Mouse (Mus musculus) liver, embryonic 13.5 days (tissue): Measurements from ENCODE around the gene Trip12. TPM values are rescaled to one million over a fixed set of nuclear protein-coding genes. Genes with fewer than 3 reads are reported as not detected.

Experiments used
- ATAC-seq: fragments of 200-750 bp; cut with Nextera tagmentation; 2 replicates; pipeline ENCODE4 v1.8.0; 2017; ENCODE audit warnings: low read depth, mild to moderate bottlenecking, moderate number of reproducible peaks, moderate library complexity
- DNase-seq: peaks from one replicate; pipeline ENCODE4 v3.0.0; 2022
- H3K27ac ChIP-seq: fragments of 300-500 bp; sonication (generic); 2 replicates; pipeline ENCODE4 v1.5.1; 2015; ENCODE audit warnings: moderate library complexity, mild to moderate bottlenecking, inconsistent platforms
- H3K27me3 ChIP-seq: fragments of 300-500 bp; sonication (generic); 2 replicates; pipeline ENCODE4 v1.6.1; 2015; ENCODE audit warnings: mild to moderate bottlenecking, inconsistent platforms
- H3K36me3 ChIP-seq: fragments of 300-500 bp; sonication (generic); 2 replicates; pipeline ENCODE4 v1.6.1; 2015; ENCODE audit warnings: mild to moderate bottlenecking, inconsistent platforms
- H3K4me1 ChIP-seq: fragments of 300-500 bp; sonication (generic); replicated peaks from 2 replicates; pipeline ENCODE4 v1.6.1; 2015; ENCODE audit warnings: inconsistent platforms
- H3K4me2 ChIP-seq: fragments of 300-500 bp; sonication (generic); 2 replicates; pipeline ENCODE4 v1.6.1; 2015; ENCODE audit warnings: inconsistent platforms, mild to moderate bottlenecking, moderate library complexity
- H3K4me3 ChIP-seq: fragments of 300-500 bp; sonication (generic); replicated peaks from 2 replicates; pipeline ENCODE4 v1.5.1; 2015; ENCODE audit warnings: mild to moderate bottlenecking, inconsistent platforms
- H3K9ac ChIP-seq: fragments of 300-500 bp; sonication (generic); 2 replicates; pipeline ENCODE4 v1.6.1; 2015; ENCODE audit warnings: mild to moderate bottlenecking, inconsistent platforms
- H3K9me3 ChIP-seq: fragments of 300-500 bp; sonication (generic); replicated peaks from 2 replicates; pipeline ENCODE4 v1.6.1; 2016; ENCODE audit warnings: inconsistent platforms
- WGBS: fragments of 180-500 bp; shearing (Covaris S2); methylation state at CpG from one replicate; pipeline ENCODE4 v1.1.7; 2015; ENCODE audit not compliant: insufficient replicate concordance; 5-methylcytosine and 5-hydroxymethylcytosine counted together
- microRNA-seq: library from miRNA; unstranded; fragments of <30 nt; microRNA quantifications from one replicate; pipeline ENCODE4, GENCODE M21; 2016
- polyA plus RNA-seq: library from polyadenylated mRNA; unstranded; fragments of >200 nt; fragmentation: Nextera tagmentation; extraction: Ambion mirVana; gene quantifications from 2 replicates; pipeline ENCODE4 v1.2.1, GENCODE M21; 2015

The Trip12 gene
- polyA plus RNA-seq, 1 experiment from 2014 or later = 29.6 TPM

- Histone ChIP-seq H3K4me2 (no peak overlapping the region), H3K27me3 (peaks cover 17% of the 10 kb centered on the region), H3K36me3 (no peaks in the 10 kb centered on the region), H3K4me1 (peaks cover 6% of the 10 kb centered on the region), H3K9me3 (no peaks in the 10 kb centered on the region), H3K4me3 (no peak overlapping the region), H3K27ac (no peak overlapping the region), H3K9ac (no peak overlapping the region)
- DNase-seq (no peak), ATAC-seq (no peak)
- WGBS = 87% methylated on average over 6 of the region's 6 CpGs
These were observed 140.1 kb downstream of the Trip12 start for GRCm38 (mm10) chr1:84700254-84700653.

- no peaks in the 10 kb centered on the region for H3K36me3 ChIP-seq
- H3K4me3 ChIP-seq = no peak overlapping the region
- H3K9ac ChIP-seq = no peak overlapping the region
- no peak overlapping the region for H3K4me2 ChIP-seq
- 4% methylated on average over 2 of the region's 2 CpGs for WGBS
- no peaks in the 10 kb centered on the region for H3K9me3 ChIP-seq
- peaks cover 36% of the 10 kb centered on the region for H3K27me3 ChIP-seq
- H3K4me1 ChIP-seq = peaks cover 6% of the 10 kb centered on the region
- ATAC-seq = no peak
- no peak overlapping the region for H3K27ac ChIP-seq
- no peak for DNase-seq
These were observed 143.2 kb downstream of the Trip12 start for GRCm38 (mm10) chr1:84697136-84697535.

- DNase-seq (peak; percentile 41), ATAC-seq (0 out of 2 replicates have a peak, but pooled peaks have one; percentile 18)
- WGBS = 2% methylated on average over 73 of the region's 75 CpGs
- Histone ChIP-seq H3K4me2 (peak within 1 kb of the TSS; percentile 59), H3K9ac (no peak within 1 kb of the TSS), H3K27ac (no peak within 1 kb of the TSS), H3K36me3 (no peaks in the 10 kb centered on the region), H3K4me1 (peaks cover 6% of the 10 kb centered on the region), H3K27me3 (peaks cover 38% of the 10 kb centered on the region), H3K4me3 (peak within 1 kb of the TSS; percentile 43), H3K9me3 (no peaks in the 10 kb centered on the region)
These were observed 144.6 kb downstream of the Trip12 start, which contains the start of gene Dner for GRCm38 (mm10) chr1:84695517-84696411. Dner (minus strand) TSS chr1:84696221.

GRCm38 (mm10) chr1:84694688-84695474 lies 145.4 kb downstream of the Trip12 start:
- no peak overlapping the region for H3K27ac ChIP-seq
- peak overlapping the region; percentile 43 for H3K4me3 ChIP-seq
- peak overlapping the region; percentile 59 for H3K4me2 ChIP-seq
- peaks cover 38% of the 10 kb centered on the region for H3K27me3 ChIP-seq
- ATAC-seq = no peak
- no peaks in the 10 kb centered on the region for H3K9me3 ChIP-seq
- no peak overlapping the region for H3K9ac ChIP-seq
- DNase-seq = no peak
- peaks cover 6% of the 10 kb centered on the region for H3K4me1 ChIP-seq
- H3K36me3 ChIP-seq = no peaks in the 10 kb centered on the region
- 12% methylated on average over 26 of the region's 26 CpGs for WGBS

GRCm38 (mm10) chr1:84677910-84678309 lies 162.4 kb downstream of the Trip12 start:
- no peak overlapping the region for H3K4me2 ChIP-seq
- no peak overlapping the region for H3K27ac ChIP-seq
- 50% methylated on average over 4 of the region's 4 CpGs for WGBS
- no peaks in the 10 kb centered on the region for H3K4me1 ChIP-seq
- no peak for DNase-seq
- no peaks in the 10 kb centered on the region for H3K36me3 ChIP-seq
- H3K27me3 ChIP-seq = no peaks in the 10 kb centered on the region
- H3K9me3 ChIP-seq = no peaks in the 10 kb centered on the region
- no peak overlapping the region for H3K9ac ChIP-seq
- ATAC-seq = no peak
- H3K4me3 ChIP-seq = no peak overlapping the region

Small RNA genes lying within 50 kb of the gene (microRNA-seq; reads per million reads assigned to microRNA genes)
- 4.4 reads per million, percentile 10 among the genes with 10 or more reads in this experiment for gene Mir5126

Other genes with a start within 250 kb of the Trip12 start
- 0.24 and 0.36 TPM in 2 replicates for gene Dner, start 144.3 kb downstream of the Trip12 start, polyA plus RNA-seq
- 8.1 and 8.6 TPM in 2 replicates for gene Fbxo36, start 675 bp downstream of the Trip12 start, polyA plus RNA-seq
- gene Slc16a14, start 94.6 kb upstream of the Trip12 start, polyA plus RNA-seq = 0.02 and 0.12 TPM in 2 replicates